ENCODE assay signal across 8 mouse cellular contexts in genomic region chr3:145614362-145615115, GRCm38 (mm10). TPM values are rescaled to one million over a fixed set of nuclear protein-coding genes. Genes with fewer than 3 reads are reported as not detected.
DNase-seq lines count a peak whose midpoint lies in the region; ATAC-seq and TF ChIP-seq lines count a peak whose summit lies in the region.

No protein-coding gene starts in this region.

- DNase-seq in cerebellum, postnatal 10 days: peak; percentile 43 to 58
- DNase-seq in cerebellum, adult 18-20 months: no peak
- DNase-seq in neural tube, embryonic 11.5 days (ENCODE audit: low spot score): peak; percentile 41
- no peak for DNase-seq in c-Kit-positive CD71-positive TER-119-positive erythroid progenitor cells, embryonic 14.5 days (ENCODE audit: low spot score)
- no peak for DNase-seq in frontal cortex, postnatal 36 days (ENCODE audit: low spot score in 2 of 2)

- no peak for TF ChIP-seq CTCF in embryonic fibroblast, embryonic 13.5 days (IDR thresholded peaks at IDR 0.05; ENCODE audit: borderline replicate concordance, insufficient read depth, low read length)

- H3K9me3 ChIP-seq in hindbrain, embryonic 12.5 days (replicated peaks): peaks cover under 1% of the 10 kb centered on the region; the same call in 1 of the 2 replicates
- no peaks in the 10 kb centered on the region; the same call in 1 of the 2 replicates for H3K9me3 ChIP-seq in limb, embryonic 13.5 days
- no peaks in the 10 kb centered on the region for H3K9me3 ChIP-seq in neural tube, embryonic 11.5 days (ENCODE audit: control insufficient read depth, low read length)

- H3K27me3 ChIP-seq in hindbrain, embryonic 12.5 days: no peaks in the 10 kb centered on the region
- H3K27me3 ChIP-seq in limb, embryonic 13.5 days: no peaks in the 10 kb centered on the region
- H3K27me3 ChIP-seq in neural tube, embryonic 11.5 days (ENCODE audit: control insufficient read depth, insufficient read depth, low read length): no peaks in the 10 kb centered on the region

- H3K36me3 ChIP-seq in hindbrain, embryonic 12.5 days: no peaks in the 10 kb centered on the region
- no peaks in the 10 kb centered on the region for H3K36me3 ChIP-seq in limb, embryonic 13.5 days
- no peaks in the 10 kb centered on the region for H3K36me3 ChIP-seq in neural tube, embryonic 11.5 days (ENCODE audit: control insufficient read depth, insufficient read depth, low read length)

- peak; percentile 54; the same call in 1 of the 2 replicates for ATAC-seq in hindbrain, embryonic 12.5 days (ENCODE audit: low FRiP score)
- peak; percentile 66 for ATAC-seq in limb, embryonic 13.5 days (ENCODE audit: low FRiP score, low read depth)
- ATAC-seq in neural tube, embryonic 11.5 days (ENCODE audit: insufficient read depth, low FRiP score, low TSS enrichment): no peak

- H3K9ac ChIP-seq in hindbrain, embryonic 12.5 days: no peak overlapping the region
- H3K9ac ChIP-seq in limb, embryonic 13.5 days: 0 out of 2 replicates have a peak overlapping the region, but pooled peaks have one; percentile 31
- 0 out of 2 replicates have a peak overlapping the region, but pooled peaks have one; percentile 22 for H3K9ac ChIP-seq in neural tube, embryonic 11.5 days (ENCODE audit: low read length)

- H3K27ac ChIP-seq in embryonic fibroblast, embryonic 13.5 days (ENCODE audit: insufficient read depth, low read length): peak overlapping the region; percentile 85
- peak overlapping the region; percentile 55 for H3K27ac ChIP-seq in hindbrain, embryonic 12.5 days
- peak overlapping the region; percentile 62 for H3K27ac ChIP-seq in limb, embryonic 13.5 days
- H3K27ac ChIP-seq in neural tube, embryonic 11.5 days (ENCODE audit: low read depth, low read length): 0 out of 2 replicates have a peak overlapping the region, but pooled peaks have one; percentile 7

- WGBS in hindbrain, embryonic 12.5 days: 21% methylated on average over 17 of the region's 17 CpGs
- WGBS in limb, embryonic 13.5 days: 10% methylated on average over 17 of the region's 17 CpGs
- 18% methylated on average over 17 of the region's 17 CpGs for WGBS in neural tube, embryonic 11.5 days

- 0 out of 2 replicates have a peak, but pooled peaks have one; percentile 16 for TF ChIP-seq POLR2A in embryonic fibroblast, embryonic 13.5 days (IDR thresholded peaks at IDR 0.05; ENCODE audit: low read depth, low read length)

- H3K4me3 ChIP-seq in embryonic fibroblast, embryonic 13.5 days (ENCODE audit: insufficient read depth, low read length): no peak overlapping the region
- no peak overlapping the region for H3K4me3 ChIP-seq in hindbrain, embryonic 12.5 days
- no peak overlapping the region for H3K4me3 ChIP-seq in limb, embryonic 13.5 days
- H3K4me3 ChIP-seq in neural tube, embryonic 11.5 days (ENCODE audit: low read depth, low read length): no peak overlapping the region

- H3K4me1 ChIP-seq in embryonic fibroblast, embryonic 13.5 days (ENCODE audit: control insufficient read depth, insufficient read depth, low read length): peaks cover 5% of the 10 kb centered on the region
- H3K4me1 ChIP-seq in hindbrain, embryonic 12.5 days: peaks cover 12% of the 10 kb centered on the region
- peaks cover 35% of the 10 kb centered on the region for H3K4me1 ChIP-seq in limb, embryonic 13.5 days
- 0 out of 2 replicates have a peak, but pooled peaks cover 4% of the 10 kb centered on the region for H3K4me1 ChIP-seq in neural tube, embryonic 11.5 days (ENCODE audit: control insufficient read depth, insufficient read depth, low read length)

- H3K4me2 ChIP-seq in hindbrain, embryonic 12.5 days (replicated peaks): peak overlapping the region; percentile 32
- H3K4me2 ChIP-seq in limb, embryonic 13.5 days (replicated peaks): peak overlapping the region; percentile 39
- no peak overlapping the region for H3K4me2 ChIP-seq in neural tube, embryonic 11.5 days (ENCODE audit: low read depth)

RNA-seq across cellular contexts. Expression of gene Ccn1, which starts 35.2 kb away (rescaled TPM):
- 464 and 759 TPM in 2 replicates for polyA plus RNA-seq in embryonic fibroblast, embryonic 13.5 days (2011; ENCODE audit: insufficient read length, low read depth, missing spikeins)
- polyA plus RNA-seq in hindbrain, embryonic 12.5 days (2016; fragmentation: Nextera tagmentation; extraction: Ambion mirVana): 40.8 and 41.9 TPM in 2 replicates
- polyA plus RNA-seq in limb, embryonic 13.5 days (2015; fragmentation: Nextera tagmentation; extraction: Ambion mirVana): 102 and 104 TPM in 2 replicates
- 30.1 and 31.7 TPM in 2 replicates for polyA plus RNA-seq in neural tube, embryonic 11.5 days (2014; fragmentation: Nextera tagmentation; extraction: Ambion mirVana)

RNA-seq across cellular contexts. Expression of gene Znhit6, which starts 38.5 kb away (rescaled TPM):
- polyA plus RNA-seq in embryonic fibroblast, embryonic 13.5 days (2011; ENCODE audit: insufficient read length, low read depth, missing spikeins): 37.2 and 49.9 TPM in 2 replicates
- polyA plus RNA-seq in hindbrain, embryonic 12.5 days (2016; fragmentation: Nextera tagmentation; extraction: Ambion mirVana): 40.7 and 43.4 TPM in 2 replicates
- polyA plus RNA-seq in limb, embryonic 13.5 days (2015; fragmentation: Nextera tagmentation; extraction: Ambion mirVana): 41.6 and 48.9 TPM in 2 replicates
- polyA plus RNA-seq in neural tube, embryonic 11.5 days (2014; fragmentation: Nextera tagmentation; extraction: Ambion mirVana): 32.8 and 33.4 TPM in 2 replicates

Comparison
In these comparisons a context has a peak if more than half of its experiments do, and no peak if none do; other contexts are left out.
1. DNase-seq: peak in cerebellum, postnatal 10 days (2 of 2) and neural tube, embryonic 11.5 days (single experiment); none in cerebellum, adult 18-20 months (0 of 2), c-Kit-positive CD71-positive TER-119-positive erythroid progenitor cells, embryonic 14.5 days (single experiment) and frontal cortex, postnatal 36 days (0 of 2).
2. H3K27ac ChIP-seq: peak in every context shown above with its lines; median percentile 85 in embryonic fibroblast, embryonic 13.5 days; 62 in limb, embryonic 13.5 days; 55 in hindbrain, embryonic 12.5 days; 7 in neural tube, embryonic 11.5 days.